Mouse (Mus musculus) midbrain, postnatal 0 days (tissue): ENCODE data around the gene Rab11fip5. TPM values are rescaled to one million over a fixed set of nuclear protein-coding genes. Genes with fewer than 3 reads are reported as not detected.
A peak's percentile ranks its signal among the peaks of the same experiment; 100 is the strongest.

Experiments
- ATAC-seq: fragments of 200-750 bp; cut with Nextera tagmentation; 2 replicates; pipeline ENCODE4 v1.8.0; 2017; ENCODE audit warnings: moderate number of reproducible peaks, mild to moderate bottlenecking, moderate TSS enrichment, moderate library complexity; ENCODE audit not compliant: low FRiP score
- DNase-seq: peaks from one replicate; pipeline ENCODE4 v3.0.0-alpha.2; 2015; ENCODE audit warnings: low spot score
- H3K27ac ChIP-seq: fragments of 300-500 bp; sonication (generic); 2 replicates; pipeline ENCODE4 v1.5.1; 2014; ENCODE audit warnings: low read depth, mild to moderate bottlenecking, low read length, mixed read lengths
- H3K27me3 ChIP-seq: fragments of 300-500 bp; sonication (generic); 2 replicates; pipeline ENCODE4 v1.6.1; 2014; ENCODE audit warnings: low read length, control low read depth, mixed read lengths; ENCODE audit not compliant: insufficient read depth
- H3K36me3 ChIP-seq: fragments of 300-500 bp; sonication (generic); 2 replicates; pipeline ENCODE4 v1.6.1; 2014; ENCODE audit warnings: low read length, control low read depth, mixed read lengths; ENCODE audit not compliant: insufficient read depth
- H3K4me1 ChIP-seq: fragments of 300-500 bp; sonication (generic); 2 replicates; pipeline ENCODE4 v1.6.1; 2014; ENCODE audit warnings: mild to moderate bottlenecking, control low read depth, antibody characterized with exemption, low read length, mixed read lengths; ENCODE audit not compliant: insufficient read depth
- H3K4me2 ChIP-seq: fragments of 300-500 bp; sonication (generic); 2 replicates; pipeline ENCODE4 v1.6.1; 2014; ENCODE audit warnings: low read depth, mild to moderate bottlenecking, low read length, mixed read lengths; ENCODE audit not compliant: poor library complexity, severe bottlenecking
- H3K4me3 ChIP-seq: fragments of 300-500 bp; sonication (generic); 2 replicates; pipeline ENCODE4 v1.5.1; 2014; ENCODE audit warnings: low read depth, mild to moderate bottlenecking, low read length, moderate library complexity
- H3K9ac ChIP-seq: fragments of 300-500 bp; sonication (generic); replicated peaks from 2 replicates; pipeline ENCODE4 v1.6.1; 2014; ENCODE audit warnings: mild to moderate bottlenecking, low read length, moderate library complexity, mixed read lengths; ENCODE audit not compliant: poor library complexity, severe bottlenecking
- H3K9me3 ChIP-seq: fragments of 300-500 bp; sonication (generic); 2 replicates; pipeline ENCODE4 v1.6.1; 2016; ENCODE audit warnings: low read length, control low read depth
- CTCF ChIP-seq: IDR thresholded peaks from 2 replicates; pipeline ENCODE4 v1.5.1; 2016; ENCODE audit warnings: antibody characterized with exemption, mild to moderate bottlenecking
- WGBS: fragments of 180-500 bp; shearing (Covaris S2); extraction: QIAGEN DNeasy Blood & Tissue Kit; methylation state at CpG from one replicate; pipeline ENCODE4 v1.1.7; 2014; 5-methylcytosine and 5-hydroxymethylcytosine counted together
- polyA plus RNA-seq: library from polyadenylated mRNA; unstranded; fragments of >200 nt; fragmentation: Nextera tagmentation; extraction: Ambion mirVana; gene quantifications from 2 replicates; pipeline ENCODE4 v1.2.1, GENCODE M21; 2015
- total RNA-seq: library from RNA; depleted of rRNA; stranded (reverse); fragments of >200 nt; gene quantifications from 2 replicates; pipeline ENCODE4 v1.2.3, GENCODE M21; 2014

Rab11fip5 gene
- total and polyA plus RNA-seq, 2 experiments from 2014 or later = 27.2 to 65.5 TPM

- no peak overlapping the region for H3K4me2 ChIP-seq
- no peak overlapping the region for H3K4me3 ChIP-seq
- ATAC-seq = no peak
- WGBS = 91% methylated on average over 11 of the region's 11 CpGs
- no peak for TF ChIP-seq CTCF
- H3K4me1 ChIP-seq = no peaks in the 10 kb centered on the region
- H3K36me3 ChIP-seq = peaks cover 22% of the 10 kb centered on the region
- DNase-seq = no peak
- no peak overlapping the region for H3K9ac ChIP-seq
- no peak overlapping the region for H3K27ac ChIP-seq
- H3K27me3 ChIP-seq = no peaks in the 10 kb centered on the region
- no peaks in the 10 kb centered on the region for H3K9me3 ChIP-seq
Measured at GRCm38 (mm10) chr6:85348133-85348532, 26.3 kb downstream of the Rab11fip5 start.

- Histone ChIP-seq H3K9ac (no peak overlapping the region), H3K36me3 (peaks cover 31% of the 10 kb centered on the region), H3K4me2 (no peak overlapping the region), H3K4me1 (no peaks in the 10 kb centered on the region), H3K4me3 (no peak overlapping the region), H3K9me3 (no peaks in the 10 kb centered on the region), H3K27ac (no peak overlapping the region), H3K27me3 (no peaks in the 10 kb centered on the region)
- DNase-seq (peak; percentile 96), ATAC-seq (peak; percentile 66)
- peak; percentile 93 for TF ChIP-seq CTCF
- 36% methylated on average over 6 of the region's 6 CpGs for WGBS
Measured at GRCm38 (mm10) chr6:85346028-85346634, 28.3 kb downstream of the Rab11fip5 start.

GRCm38 (mm10) chr6:85344929-85345328, 29.5 kb downstream of the Rab11fip5 start:
- no peak for DNase-seq
- no peak overlapping the region for H3K9ac ChIP-seq
- TF ChIP-seq CTCF = no peak
- no peak overlapping the region for H3K4me2 ChIP-seq
- H3K4me1 ChIP-seq = no peaks in the 10 kb centered on the region
- no peak overlapping the region for H3K27ac ChIP-seq
- no peaks in the 10 kb centered on the region for H3K9me3 ChIP-seq
- peaks cover 42% of the 10 kb centered on the region for H3K36me3 ChIP-seq
- ATAC-seq = no peak
- no peak overlapping the region for H3K4me3 ChIP-seq
- H3K27me3 ChIP-seq = no peaks in the 10 kb centered on the region

- no peaks in the 10 kb centered on the region for H3K27me3 ChIP-seq
- no peak for DNase-seq
- H3K9me3 ChIP-seq = no peaks in the 10 kb centered on the region
- no peak overlapping the region for H3K27ac ChIP-seq
- peaks cover 32% of the 10 kb centered on the region for H3K36me3 ChIP-seq
- no peak overlapping the region for H3K4me2 ChIP-seq
- H3K4me1 ChIP-seq = no peaks in the 10 kb centered on the region
- TF ChIP-seq CTCF = no peak
- no peak overlapping the region for H3K4me3 ChIP-seq
- no peak for ATAC-seq
- H3K9ac ChIP-seq = no peak overlapping the region
- WGBS = 82% methylated on average over 8 of the region's 8 CpGs
Measured at GRCm38 (mm10) chr6:85343027-85343426, 31.4 kb downstream of the Rab11fip5 start.

- DNase-seq (no peak), ATAC-seq (no peak)
- Histone ChIP-seq H3K9me3 (no peaks in the 10 kb centered on the region), H3K36me3 (peaks cover 30% of the 10 kb centered on the region), H3K4me3 (no peak overlapping the region), H3K27ac (no peak overlapping the region), H3K27me3 (no peaks in the 10 kb centered on the region), H3K9ac (no peak overlapping the region), H3K4me1 (no peaks in the 10 kb centered on the region), H3K4me2 (no peak overlapping the region)
- 81% methylated on average over 13 of the region's 13 CpGs for WGBS
- no peak for TF ChIP-seq CTCF
Measured at GRCm38 (mm10) chr6:85341814-85342501, 32.5 kb downstream of the Rab11fip5 start.

GRCm38 (mm10) chr6:85340184-85340583, 34.2 kb downstream of the Rab11fip5 start:
- Histone ChIP-seq H3K36me3 (peaks cover 37% of the 10 kb centered on the region), H3K4me2 (no peak overlapping the region), H3K4me3 (no peak overlapping the region), H3K4me1 (no peaks in the 10 kb centered on the region), H3K9ac (no peak overlapping the region), H3K27ac (no peak overlapping the region), H3K9me3 (no peaks in the 10 kb centered on the region), H3K27me3 (no peaks in the 10 kb centered on the region)
- 69% methylated on average over 12 of the region's 12 CpGs for WGBS
- DNase-seq (no peak), ATAC-seq (no peak)
- TF ChIP-seq CTCF = no peak
